Mouse (Mus musculus) mesoderm, embryonic 11.5 days (tissue): ENCODE results near the gene Haspin.

Experiments
- DNase-seq: peaks from one replicate; pipeline ENCODE4 v3.0.0-alpha.2; 2012; ENCODE audit warnings: low read depth, low spot score

The Haspin gene

DNA sequence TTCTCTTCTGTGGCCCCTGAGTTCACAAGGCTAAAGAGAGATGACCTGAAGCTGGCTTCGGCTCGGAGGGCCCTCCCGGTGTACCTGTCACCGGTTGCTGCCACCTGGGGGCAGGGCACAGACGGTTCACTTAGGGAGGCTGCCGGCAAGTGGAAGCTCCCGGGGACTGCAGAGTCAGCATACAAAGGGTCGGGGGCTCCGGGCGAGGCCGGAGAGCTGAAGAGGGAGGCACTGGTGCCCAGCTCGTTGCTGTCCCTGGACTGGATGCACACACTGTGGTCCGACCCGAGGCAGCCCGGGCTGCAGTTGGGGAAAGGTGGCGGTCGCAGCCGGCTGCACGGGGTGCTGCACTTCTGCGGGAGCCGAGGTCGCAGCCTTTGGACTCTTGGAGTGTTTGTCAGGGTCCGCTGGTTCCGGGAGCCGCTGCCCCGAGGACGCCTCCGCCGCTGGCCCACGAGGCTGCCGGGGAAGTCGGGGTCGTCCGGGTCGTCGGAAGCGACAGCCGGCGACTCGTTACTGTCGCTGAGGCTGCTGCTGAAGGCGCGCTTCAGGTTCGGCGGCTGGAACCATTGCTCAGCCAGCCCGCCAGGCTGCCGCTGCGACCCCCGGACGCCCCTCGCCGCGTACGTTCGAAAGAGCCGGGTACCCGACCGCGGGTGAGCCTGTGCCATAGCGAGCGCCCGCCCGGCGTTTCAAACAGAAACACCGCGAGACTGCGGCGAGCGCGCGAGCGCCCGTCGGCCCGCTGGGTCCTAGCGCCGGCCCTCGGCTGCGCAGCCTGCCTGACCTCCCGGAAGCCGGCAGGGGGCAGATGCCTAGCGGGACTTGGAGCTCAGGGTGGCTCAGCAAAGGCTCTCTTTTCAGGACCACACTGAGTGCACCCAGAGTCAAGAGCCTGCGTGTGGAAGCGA, at the start of gene Haspin:
TSS of gene Haspin (minus strand) at position 704 of the 911 bp plus-strand sequence.
- DNase-seq: peak; percentile 94

DNA sequence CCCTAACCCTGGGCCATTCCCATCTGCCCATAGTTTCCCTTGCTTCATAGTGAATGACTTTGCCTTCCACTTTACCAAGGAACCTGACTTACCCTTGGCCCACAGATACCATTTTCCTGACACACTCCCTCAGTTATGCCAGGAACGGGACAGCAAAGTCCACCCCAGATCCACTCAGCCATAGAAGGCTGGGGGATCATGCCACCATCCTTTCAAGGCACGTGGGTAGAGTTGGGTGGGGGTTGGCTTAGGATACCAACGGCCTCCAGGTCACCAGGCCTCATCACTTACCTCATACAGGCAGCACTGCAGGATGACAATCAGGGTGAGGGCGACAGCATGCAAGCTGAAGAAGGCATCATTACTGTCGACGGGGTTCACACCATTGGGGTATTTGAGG, 49.1 kb upstream of the Haspin start:
- no peak for DNase-seq

DNA sequence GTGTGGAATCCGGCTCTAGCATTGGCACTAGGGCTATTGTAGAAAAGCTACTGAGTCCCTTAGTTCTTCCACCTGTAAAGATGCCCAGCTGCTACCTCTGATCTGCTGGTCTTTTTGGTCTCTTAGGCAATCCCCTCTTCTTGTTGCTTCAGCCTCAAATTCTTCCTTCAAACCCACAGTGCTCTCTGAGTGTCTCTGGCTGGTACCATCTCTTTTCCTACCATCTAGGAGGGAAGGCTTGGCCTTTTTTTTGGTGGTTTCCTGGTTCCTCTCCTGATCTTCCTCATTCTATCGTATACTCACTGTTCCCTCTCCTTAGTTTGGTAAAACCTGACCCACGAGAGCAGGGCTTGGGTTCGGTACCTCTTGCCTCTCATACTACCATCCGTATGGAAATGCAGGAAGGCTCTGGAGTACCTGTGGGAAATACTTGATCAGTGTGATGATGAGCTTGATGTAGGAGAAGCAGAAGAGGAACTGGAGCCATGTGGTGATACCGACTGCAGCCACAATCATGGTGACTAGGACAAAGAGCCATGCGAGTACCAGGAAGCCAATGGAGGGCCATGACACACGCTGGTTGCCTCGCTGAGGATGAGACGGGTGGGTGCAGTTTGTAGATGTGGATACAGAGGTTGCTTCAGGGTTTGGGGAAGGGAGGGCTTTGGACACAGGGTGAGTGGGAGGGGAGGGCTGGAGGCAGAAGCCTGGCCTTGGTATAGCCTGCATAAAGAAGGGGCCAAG, 48.0 kb upstream of the Haspin start:
- DNase-seq: no peak

DNA sequence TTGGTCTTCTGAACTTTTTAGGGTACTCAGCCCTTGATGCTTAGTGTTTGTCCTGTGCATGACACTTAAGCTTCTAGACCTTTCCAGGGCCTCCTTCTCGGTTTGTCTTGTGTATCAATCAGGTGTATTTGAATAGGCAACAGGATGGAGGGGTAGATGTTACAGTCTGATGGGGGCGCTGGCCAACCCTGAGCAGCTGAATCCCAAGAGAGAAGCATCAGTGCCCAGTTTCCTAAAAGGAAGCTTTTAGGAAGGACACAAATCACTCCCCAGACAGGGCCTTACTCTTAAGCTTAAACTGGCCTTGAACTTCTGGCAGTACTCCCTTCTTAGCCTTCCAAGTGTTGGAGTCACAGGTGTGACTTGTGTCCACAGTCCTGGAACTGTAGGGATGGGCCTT, 39.8 kb upstream of the Haspin start:
- DNase-seq: no peak

DNA sequence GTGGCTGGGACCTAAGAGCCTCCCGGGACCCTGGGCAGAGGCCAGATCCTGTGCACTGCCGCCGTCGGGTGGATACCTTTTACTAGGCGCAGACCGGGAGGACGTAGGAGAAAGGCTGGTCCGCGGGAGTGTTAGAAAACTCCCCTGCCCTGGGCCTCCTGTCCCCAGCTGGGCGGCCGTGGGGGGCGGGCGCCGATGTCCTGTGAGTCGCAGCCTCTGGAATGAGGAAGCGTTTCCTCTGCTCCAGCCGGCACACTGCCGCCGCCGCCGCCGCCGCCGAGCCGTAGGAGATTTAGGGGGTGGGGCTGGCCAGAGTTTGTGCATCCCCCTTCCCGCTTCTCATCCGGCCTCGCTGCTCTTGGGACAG, 39.4 kb upstream of the Haspin start:
- DNase-seq: peak; percentile 81

DNA sequence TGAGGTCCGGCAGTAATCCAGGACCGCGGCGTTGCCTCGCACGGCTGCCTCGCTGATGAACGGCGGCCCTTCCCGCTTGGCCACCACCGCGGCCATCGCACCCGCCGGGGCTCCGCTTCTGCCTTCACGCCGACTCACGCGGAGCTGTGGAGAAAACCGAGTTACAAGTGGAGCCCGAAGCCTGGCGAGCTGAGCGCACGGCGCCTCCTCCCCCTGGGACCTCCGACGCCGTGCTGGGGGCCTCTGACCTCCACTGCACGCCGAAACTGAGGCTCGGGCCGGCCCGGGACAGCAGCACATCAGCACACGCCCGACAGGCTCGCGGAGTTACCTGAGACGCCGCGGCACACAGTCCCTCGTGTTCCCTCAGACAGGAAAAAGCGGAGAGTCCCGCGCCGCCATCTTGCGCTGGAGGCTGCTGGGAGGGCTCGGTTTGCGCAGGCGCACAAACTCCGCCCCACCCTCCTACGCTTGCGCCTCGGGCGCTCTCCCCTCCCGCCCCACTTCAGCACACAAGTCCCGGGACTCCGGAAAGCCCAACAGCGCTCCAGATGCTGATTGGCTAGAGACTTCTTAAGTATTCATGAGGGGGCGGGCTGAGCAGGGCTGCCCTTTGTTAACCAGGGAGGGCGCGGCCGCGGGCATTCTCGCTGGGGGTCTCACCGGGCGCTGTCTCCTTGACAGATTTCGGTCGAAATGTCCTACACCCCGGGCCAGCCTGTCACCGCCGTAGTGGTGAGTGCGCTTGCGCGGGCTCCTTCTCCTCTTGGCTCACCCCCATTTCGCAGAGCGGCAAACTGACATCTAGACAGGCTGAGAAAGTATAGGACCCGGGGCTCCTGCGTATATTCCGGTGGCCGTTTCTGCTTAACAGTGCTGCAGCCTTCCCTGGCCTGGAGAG, 38.8 kb upstream of the Haspin start, which contains the start of the genes Emc6 and Tax1bp3:
TSS of gene Emc6 (minus strand) at position 430 of the 901 bp plus-strand sequence.
TSS of gene Tax1bp3 (plus strand) at position 476 of the 901 bp plus-strand sequence.
- DNase-seq: peak; percentile 99

DNA sequence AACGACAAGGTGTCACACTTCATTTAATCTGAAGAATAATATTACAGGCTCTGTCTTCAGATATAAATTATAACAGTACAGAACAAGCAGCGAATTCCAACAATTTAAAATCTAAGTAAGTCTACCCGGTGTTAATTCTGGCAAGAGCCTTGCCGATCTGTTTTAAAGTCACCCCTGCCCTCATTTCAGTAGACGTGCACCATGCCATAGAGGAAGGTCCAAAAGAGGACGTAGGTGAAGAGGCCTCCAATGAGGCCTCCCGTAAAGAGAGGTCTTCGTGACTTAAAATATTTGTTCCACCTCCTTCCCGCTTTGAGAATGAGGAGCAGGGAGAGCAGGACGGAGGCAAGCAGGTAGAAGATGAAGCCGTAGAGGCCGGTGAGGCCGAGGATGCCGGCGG, 38.1 kb upstream of the Haspin start:
- no peak for DNase-seq

DNA sequence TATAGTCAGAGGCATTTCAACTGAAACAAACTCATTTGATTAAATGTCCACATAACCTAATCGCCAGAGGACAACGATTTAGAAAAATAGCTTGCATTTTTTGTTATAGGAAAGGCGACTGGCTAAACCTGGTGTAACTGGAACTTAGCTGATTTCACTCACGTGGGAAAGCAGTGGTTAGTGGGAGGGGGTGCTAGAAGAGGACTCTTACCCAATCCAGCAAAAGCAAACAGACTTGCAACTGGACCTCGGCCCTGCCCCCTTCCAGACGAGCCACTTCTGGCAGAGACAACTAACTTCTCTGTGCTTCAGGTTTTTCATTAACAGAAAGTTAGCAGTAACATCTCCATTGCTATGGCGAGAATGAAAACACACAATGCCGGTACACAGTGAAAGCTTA, 37.5 kb upstream of the Haspin start:
- DNase-seq: no peak

DNA sequence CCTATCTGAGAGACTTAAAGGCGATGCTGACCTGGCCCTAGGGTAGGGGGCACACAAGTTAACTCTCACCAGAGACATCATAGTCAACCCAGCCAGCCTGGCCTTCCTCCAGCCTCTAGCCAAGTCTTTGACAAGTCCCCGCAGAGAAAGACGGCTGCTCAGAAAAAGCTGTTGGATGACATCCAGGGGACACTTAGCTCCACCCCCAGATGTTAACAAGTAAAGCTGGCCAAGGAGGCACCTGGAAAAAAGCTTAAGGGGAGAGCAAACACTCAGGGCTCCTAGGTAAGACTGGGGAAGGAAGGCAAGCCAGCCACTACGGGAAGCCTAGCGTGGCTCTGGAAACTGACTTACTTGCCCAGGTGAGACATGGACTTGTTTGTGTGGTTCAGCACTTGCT, 34.1 kb upstream of the Haspin start:
- DNase-seq: no peak

DNA sequence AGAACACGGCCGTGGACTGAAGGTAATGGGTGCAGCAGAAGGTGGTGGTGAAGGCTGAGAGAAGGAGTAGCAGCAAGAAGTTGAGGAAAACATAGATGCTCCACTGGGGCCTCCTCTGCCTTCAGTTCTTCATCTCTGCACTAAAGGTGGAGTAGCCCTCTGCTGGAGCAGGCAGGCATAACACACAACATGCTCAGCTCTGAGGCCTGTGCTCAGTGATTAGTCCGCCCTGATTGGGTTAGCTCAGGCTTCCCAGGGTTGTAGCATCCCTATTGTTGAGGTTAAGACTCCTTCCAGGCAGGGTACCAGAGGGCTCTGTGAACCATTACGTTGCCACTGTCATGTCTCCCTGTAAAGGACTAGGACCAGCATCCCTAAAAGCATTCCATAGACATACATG, 31.1 kb upstream of the Haspin start:
- DNase-seq: peak; percentile 60

DNA sequence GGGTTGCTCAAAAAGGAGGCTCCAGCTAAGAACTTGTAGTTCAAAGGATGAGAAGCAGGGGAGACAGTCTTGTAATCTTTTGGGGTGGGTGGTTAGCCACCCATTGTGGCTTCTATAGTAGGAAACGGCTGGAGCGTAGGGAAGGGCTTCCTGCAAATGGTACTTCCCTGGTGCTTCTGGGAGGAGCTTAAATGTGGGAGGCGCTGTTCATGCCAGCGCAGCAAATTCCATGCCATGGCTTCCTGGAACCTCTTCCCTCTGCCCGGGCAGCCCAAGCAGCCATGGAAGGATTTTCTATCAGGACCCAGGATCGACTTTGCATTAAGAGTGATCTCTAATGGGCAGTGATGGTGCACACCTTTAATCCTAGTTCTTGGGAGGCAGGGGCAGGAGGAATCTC, 30.5 kb upstream of the Haspin start:
- DNase-seq: no peak

DNA sequence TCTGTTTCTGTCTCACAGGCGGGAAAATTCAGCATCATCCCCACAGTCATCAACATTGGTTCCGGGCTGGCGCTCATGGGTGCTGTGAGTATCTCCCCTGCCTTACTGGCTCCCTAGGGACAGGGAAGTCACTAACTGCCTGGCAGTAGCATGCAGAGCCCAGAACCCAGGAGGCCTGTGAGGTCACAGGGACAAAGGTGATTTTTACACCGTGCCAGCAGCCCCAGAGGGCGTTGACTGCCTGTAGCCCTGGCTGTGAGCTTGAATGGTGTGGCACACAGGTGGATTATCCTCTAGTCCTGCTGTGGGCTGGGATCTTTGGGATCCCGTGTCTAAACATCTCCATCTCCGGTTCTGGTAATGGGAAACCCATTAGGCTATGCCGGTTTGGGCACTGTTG, 30.0 kb upstream of the Haspin start:
- no peak for DNase-seq

DNA sequence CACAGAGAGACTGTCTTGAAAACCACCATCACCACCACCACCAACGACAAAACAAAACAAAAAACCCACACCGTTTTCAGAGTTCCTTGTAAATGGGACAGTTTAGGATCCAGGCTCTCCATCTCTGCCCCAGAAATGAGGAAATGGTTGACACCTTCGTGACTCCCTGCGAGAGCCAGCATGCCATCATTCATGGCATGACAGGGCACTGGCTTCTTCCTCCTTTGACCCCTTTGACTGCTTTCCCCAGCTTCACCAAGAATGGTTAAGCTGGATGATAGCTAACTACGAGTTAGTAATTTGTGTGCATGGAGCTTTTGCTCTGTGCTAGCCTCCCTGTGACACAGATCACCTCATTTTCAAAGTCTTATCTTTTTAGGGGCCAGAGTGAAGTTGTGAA, 24.2 kb upstream of the Haspin start:
- no peak for DNase-seq

DNA sequence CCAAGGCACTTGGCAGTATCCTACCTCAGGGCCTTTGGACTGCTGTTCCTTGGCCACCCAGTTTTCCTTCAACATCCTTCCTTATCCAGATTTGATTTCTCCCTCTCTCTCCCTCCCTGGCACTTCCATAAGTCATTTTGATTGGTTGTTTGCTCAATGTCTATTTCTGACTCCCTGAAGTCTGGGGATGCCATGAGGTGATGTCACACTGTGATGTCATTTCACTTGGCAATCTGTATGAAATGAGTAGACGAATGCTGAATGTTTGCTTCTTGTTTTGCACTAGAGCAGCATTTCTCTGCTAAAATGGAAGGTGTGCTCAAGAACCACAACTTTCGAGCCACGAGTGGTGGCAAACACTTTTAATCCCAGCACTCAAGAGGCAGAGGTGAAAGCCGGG, 23.5 kb upstream of the Haspin start:
- no peak for DNase-seq

DNA sequence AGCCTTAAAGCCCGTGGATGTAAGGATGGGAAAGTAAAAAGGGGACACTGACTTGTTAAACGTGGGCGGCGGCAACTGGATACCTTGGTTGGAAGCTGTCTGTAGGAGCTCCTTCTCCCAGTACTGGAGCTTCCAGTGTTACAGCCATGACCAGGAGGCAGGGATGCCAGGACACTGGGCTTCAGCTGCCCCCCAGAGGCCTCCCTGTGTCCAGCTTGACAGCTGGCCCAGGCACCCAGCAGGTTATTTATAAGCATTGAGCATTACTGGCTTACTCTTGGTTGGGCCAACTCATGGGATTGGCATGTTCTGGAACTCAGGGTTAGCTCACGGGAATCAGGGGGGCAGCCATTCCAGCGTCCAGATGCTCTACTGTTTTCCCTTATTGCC, 22.7 kb upstream of the Haspin start:
- DNase-seq: peak; percentile 19

DNA sequence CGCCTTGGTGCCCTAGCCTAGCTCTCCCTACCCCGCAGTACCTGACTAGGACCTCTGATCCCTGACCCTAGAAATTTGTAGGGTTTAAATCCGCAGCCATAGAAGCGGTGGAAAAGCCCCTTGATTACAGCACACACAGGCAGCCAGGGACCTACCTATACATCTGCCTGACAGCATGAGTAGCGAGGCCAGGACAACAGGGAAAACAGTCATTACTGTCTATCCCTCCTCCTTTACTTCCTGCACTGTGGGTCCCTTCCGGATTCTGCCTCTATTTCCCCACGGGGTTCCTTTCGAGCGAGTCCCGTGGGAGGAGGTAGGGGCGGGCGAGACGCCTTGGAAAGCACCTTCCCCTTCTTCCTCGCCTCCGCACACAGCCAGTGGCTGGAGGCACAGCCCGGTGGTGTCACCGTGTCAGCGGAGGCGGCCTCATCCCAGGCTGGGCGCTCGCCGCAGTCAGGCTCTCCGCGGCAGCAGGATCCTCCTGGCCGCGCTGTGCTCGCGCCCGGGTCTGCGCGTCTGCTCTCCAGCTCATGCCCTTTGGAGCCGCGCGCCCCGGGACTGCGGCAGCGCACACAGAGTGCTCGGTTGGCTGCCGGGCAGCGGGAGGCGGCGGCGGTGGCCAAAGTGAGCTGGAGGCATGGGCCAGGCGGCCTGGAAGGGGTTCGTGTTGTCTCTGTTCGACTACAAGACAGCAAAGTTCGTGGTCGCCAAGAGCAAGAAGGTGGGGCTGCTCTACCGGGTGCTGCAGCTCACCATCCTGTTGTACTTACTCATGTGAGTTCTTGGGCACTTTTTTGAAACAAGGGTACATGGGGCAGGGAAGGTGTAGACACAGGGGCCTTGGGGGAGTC, 22.1 kb upstream of the Haspin start, which contains the start of gene P2rx5:
TSS of gene P2rx5 (plus strand) at position 465 of the 854 bp plus-strand sequence.
- peak; percentile 49 for DNase-seq

DNA sequence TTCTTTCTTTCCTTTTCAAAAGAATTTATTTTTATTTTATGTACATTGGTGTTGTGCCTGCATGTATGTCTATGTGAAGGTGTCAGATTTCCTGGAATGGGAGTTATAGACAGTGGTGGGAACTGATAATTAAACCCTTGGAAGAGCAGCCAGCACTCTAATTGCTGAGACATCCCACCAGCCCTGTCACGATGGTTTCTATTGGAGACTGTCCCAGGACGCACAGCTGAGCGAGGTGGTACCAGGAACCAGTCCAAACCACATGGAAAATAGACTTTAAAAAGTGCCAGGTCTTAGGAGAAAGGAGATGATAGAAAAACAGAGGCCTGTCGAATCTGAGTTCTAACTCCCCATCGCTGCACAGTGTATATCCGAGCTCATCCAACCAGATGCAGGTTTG, 17.0 kb upstream of the Haspin start:
- no peak for DNase-seq

DNA sequence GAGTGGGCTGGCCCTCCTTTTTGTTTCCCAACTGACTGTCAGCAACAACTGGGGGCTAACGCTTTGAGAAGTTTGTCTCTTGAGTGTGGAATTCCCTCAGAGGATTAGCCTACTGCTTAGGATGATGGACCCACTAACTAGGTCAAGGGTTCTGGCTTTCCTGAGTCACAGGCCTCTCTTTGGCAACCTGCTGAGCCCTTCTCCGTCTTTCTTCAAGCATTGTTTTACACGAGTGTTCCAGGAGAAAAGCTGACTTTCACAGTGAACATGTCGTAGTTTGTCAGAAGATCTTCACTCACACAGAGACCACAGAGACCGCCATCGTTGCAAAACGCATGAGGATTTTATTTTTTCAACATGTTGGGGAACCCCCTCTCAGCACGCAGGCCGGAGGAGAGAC, 10.1 kb upstream of the Haspin start:
- DNase-seq: no peak

DNA sequence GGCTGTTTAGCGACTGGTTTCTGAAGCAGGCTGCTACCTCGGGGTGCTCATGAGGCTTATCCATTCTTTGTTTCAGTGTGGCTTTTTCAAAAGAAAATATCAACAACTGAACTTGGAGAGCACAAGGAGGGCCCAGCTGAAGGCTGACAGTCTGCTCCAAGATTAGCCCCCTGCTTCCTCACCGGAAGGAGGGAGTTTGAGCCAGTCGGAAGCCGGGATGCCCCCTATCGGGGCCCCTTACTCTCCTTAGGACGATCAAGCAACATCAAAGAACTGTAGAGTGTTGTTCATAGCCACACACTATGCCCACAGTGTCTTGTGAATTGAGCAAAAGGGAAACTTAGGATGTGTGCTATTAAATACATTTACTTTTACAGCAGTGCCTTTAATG, 8.9 kb upstream of the Haspin start:
- no peak for DNase-seq

DNA sequence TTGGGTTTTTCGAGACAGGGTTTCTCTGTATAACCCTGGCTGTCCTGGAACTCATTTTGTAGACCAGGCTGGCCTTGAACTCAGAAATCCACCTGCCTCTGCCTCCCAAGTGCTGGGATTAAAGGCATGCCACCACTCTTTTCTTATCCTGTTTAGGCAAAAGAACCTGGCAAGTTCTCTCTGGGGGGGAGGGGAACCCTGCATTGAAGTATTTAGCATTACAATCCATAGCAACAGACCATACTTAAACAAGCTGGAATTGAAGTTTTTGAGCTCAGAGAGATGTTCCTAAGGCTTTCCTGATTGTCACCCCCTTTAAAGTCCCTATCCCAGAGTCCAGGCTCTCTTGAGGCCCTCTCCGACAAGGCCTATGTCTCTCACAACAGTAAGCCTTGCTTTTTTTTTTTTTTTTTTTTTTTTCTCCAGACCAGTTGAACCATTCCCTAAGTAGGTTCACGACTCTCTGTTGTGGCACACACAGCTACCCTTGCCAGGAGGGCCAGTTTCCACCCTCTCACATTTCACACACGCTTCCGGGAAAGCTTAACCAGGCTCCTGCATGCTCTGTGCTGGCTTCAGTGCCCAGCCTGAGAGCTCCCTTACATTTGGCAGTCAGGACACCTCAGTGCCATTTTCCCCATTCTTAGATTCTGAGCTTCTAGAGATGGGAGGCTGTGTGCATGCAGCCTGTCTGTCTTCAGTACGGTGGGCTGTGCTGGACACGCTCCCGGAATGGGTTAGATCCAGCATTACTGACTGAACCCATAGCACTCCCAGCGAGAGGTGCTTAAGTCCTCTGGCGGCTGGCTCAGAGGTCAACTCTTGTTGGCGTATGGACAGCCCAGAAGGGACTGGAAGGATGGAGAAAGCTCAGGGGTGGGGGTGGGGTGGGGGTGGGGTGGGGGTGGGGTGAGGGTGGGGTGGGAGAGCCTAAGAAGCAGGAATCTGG, 8.2 kb upstream of the Haspin start:
- no peak for DNase-seq
